Mouse (Mus musculus) liver, postnatal 0 days (tissue): ENCODE results near the gene Cysrt1. TPM values are rescaled to one million over a fixed set of nuclear protein-coding genes. Genes with fewer than 3 reads are reported as not detected.
A peak's percentile ranks its signal among the peaks of the same experiment; 100 is the strongest.
"Not testable (repeated sequence)": the region's sequence is repeated elsewhere in the genome, so short reads cannot be mapped to it uniquely, and the experiment has no call there.

Source experiments
- ATAC-seq: fragments of 200-750 bp; cut with Nextera tagmentation; 2 replicates; pipeline ENCODE4 v1.8.0; 2017; ENCODE audit warnings: mild to moderate bottlenecking, moderate library complexity
- DNase-seq: peaks from one replicate; pipeline ENCODE4 v3.0.0-alpha.2; 2016
- H3K27ac ChIP-seq: fragments of 300-500 bp; sonication (generic); 2 replicates; pipeline ENCODE4 v1.5.1; 2014; ENCODE audit warnings: antibody characterized with exemption, moderate library complexity, mild to moderate bottlenecking, low read depth
- H3K27me3 ChIP-seq: fragments of 300-500 bp; sonication (generic); 2 replicates; pipeline ENCODE4 v1.6.1; 2014; ENCODE audit warnings: low read length, control low read depth, mixed read lengths; ENCODE audit not compliant: insufficient read depth
- H3K36me3 ChIP-seq: fragments of 300-500 bp; sonication (generic); replicated peaks from 2 replicates; pipeline ENCODE4 v1.6.1; 2014; ENCODE audit warnings: mild to moderate bottlenecking, control low read depth, low read length, moderate library complexity, mixed read lengths; ENCODE audit not compliant: insufficient read depth
- H3K4me1 ChIP-seq: fragments of 300-500 bp; sonication (generic); 2 replicates; pipeline ENCODE4 v1.6.1; 2014; ENCODE audit warnings: antibody characterized with exemption, mild to moderate bottlenecking, control low read depth; ENCODE audit not compliant: insufficient read depth
- H3K4me2 ChIP-seq: fragments of 300-500 bp; sonication (generic); 2 replicates; pipeline ENCODE4 v1.6.1; 2014; ENCODE audit warnings: low read depth, mild to moderate bottlenecking, low read length, moderate library complexity, mixed read lengths
- H3K4me3 ChIP-seq: fragments of 300-500 bp; sonication (generic); 2 replicates; pipeline ENCODE4 v1.5.1; 2014; ENCODE audit warnings: low read depth, low read length
- H3K9ac ChIP-seq: fragments of 300-500 bp; sonication (generic); replicated peaks from 2 replicates; pipeline ENCODE4 v1.6.1; 2014; ENCODE audit warnings: mild to moderate bottlenecking, moderate library complexity
- H3K9me3 ChIP-seq: fragments of 300-500 bp; sonication (generic); 2 replicates; pipeline ENCODE4 v1.6.1; 2016; ENCODE audit warnings: mild to moderate bottlenecking, control low read depth, low read length, mixed read lengths
- CTCF ChIP-seq: sonication (generic); IDR thresholded peaks from 2 replicates; pipeline ENCODE4 v1.5.1; 2016; ENCODE audit warnings: antibody characterized with exemption, low read depth
- EP300 ChIP-seq: IDR thresholded peaks from 2 replicates; pipeline ENCODE4 v1.6.1; 2016; ENCODE audit warnings: antibody characterized with exemption, low read depth, mild to moderate bottlenecking
- WGBS: fragments of 180-500 bp; shearing (Covaris S2); extraction: QIAGEN DNeasy Blood & Tissue Kit; methylation state at CpG from one replicate; pipeline ENCODE4 v1.1.7; 2014; ENCODE audit not compliant: insufficient replicate concordance; 5-methylcytosine and 5-hydroxymethylcytosine counted together
- polyA plus RNA-seq: library from polyadenylated mRNA; unstranded; fragments of >200 nt; fragmentation: Nextera tagmentation; extraction: Ambion mirVana; gene quantifications from 2 replicates; pipeline ENCODE4 v1.2.1, GENCODE M21; 2015

Gene Cysrt1
- polyA plus RNA-seq, 1 experiment from 2014 or later = not detected

GRCm38 (mm10) chr2:25262291-25262767, 20.1 kb upstream of the Cysrt1 start, which contains the start of gene Tprn:
TSS of gene Tprn (plus strand) at chr2:25262618.
- no peaks in the 10 kb centered on the region for H3K36me3 ChIP-seq
- peak within 1 kb of the TSS; percentile 93 for H3K4me2 ChIP-seq
- WGBS = under 1% methylated on average over 39 of the region's 39 CpGs
- ATAC-seq = peak; percentile 93
- peak; percentile 96 for DNase-seq
- peak within 1 kb of the TSS; percentile 74 for H3K9ac ChIP-seq
- peaks cover 48% of the 10 kb centered on the region for H3K4me1 ChIP-seq
- H3K27me3 ChIP-seq = no peaks in the 10 kb centered on the region
- H3K27ac ChIP-seq = peak within 1 kb of the TSS; percentile 61
- peak within 1 kb of the TSS; percentile 86 for H3K4me3 ChIP-seq
- no peaks in the 10 kb centered on the region for H3K9me3 ChIP-seq
- TF ChIP-seq CTCF (no peak), EP300 (peak; percentile 49)

- H3K4me1 ChIP-seq = peaks cover 43% of the 10 kb centered on the region
- H3K36me3 ChIP-seq = no peaks in the 10 kb centered on the region
- 35% methylated on average over 11 of the region's 12 CpGs for WGBS
- no peak for TF ChIP-seq EP300
- no peak for TF ChIP-seq CTCF
- peak overlapping the region; percentile 70 for H3K9ac ChIP-seq
- peak overlapping the region; percentile 93 for H3K4me2 ChIP-seq
- no peaks in the 10 kb centered on the region for H3K9me3 ChIP-seq
- peak; percentile 10 for ATAC-seq
- peak overlapping the region; percentile 86 for H3K4me3 ChIP-seq
- peak overlapping the region; percentile 61 for H3K27ac ChIP-seq
- H3K27me3 ChIP-seq = no peaks in the 10 kb centered on the region
- DNase-seq = no peak
Observed at GRCm38 (mm10) chr2:25261870-25262269, 19.6 kb upstream of the Cysrt1 start.

GRCm38 (mm10) chr2:25258887-25259286, 16.6 kb upstream of the Cysrt1 start:
- ATAC-seq (no peak), DNase-seq (no peak)
- H3K9ac ChIP-seq = no peak overlapping the region
- H3K36me3 ChIP-seq = no peaks in the 10 kb centered on the region
- TF ChIP-seq EP300 (no peak), CTCF (peak; percentile 71)
- H3K4me1 ChIP-seq = peaks cover 27% of the 10 kb centered on the region
- no peaks in the 10 kb centered on the region for H3K9me3 ChIP-seq
- H3K27me3 ChIP-seq = no peaks in the 10 kb centered on the region
- no peak overlapping the region for H3K27ac ChIP-seq
- 49% methylated on average over 2 of the region's 2 CpGs for WGBS
- H3K4me3 ChIP-seq = no peak overlapping the region
- H3K4me2 ChIP-seq = no peak overlapping the region

GRCm38 (mm10) chr2:25257250-25257649, 15.0 kb upstream of the Cysrt1 start:
- DNase-seq, H3K27me3 ChIP-seq, H3K4me2 ChIP-seq, H3K4me3 ChIP-seq, H3K36me3 ChIP-seq, H3K9ac ChIP-seq, H3K27ac ChIP-seq, H3K9me3 ChIP-seq, ATAC-seq: not testable (repeated sequence)
- 80% methylated on average over 5 of the region's 5 CpGs for WGBS
- peaks cover 19% of the 10 kb centered on the region for H3K4me1 ChIP-seq

GRCm38 (mm10) chr2:25256443-25257109, 14.3 kb upstream of the Cysrt1 start:
- WGBS = 41% methylated on average over 10 of the region's 12 CpGs
- DNase-seq = peak; percentile 68
- peak; percentile 60 for TF ChIP-seq CTCF
- H3K9me3 ChIP-seq, H3K36me3 ChIP-seq, H3K27me3 ChIP-seq: not testable (repeated sequence)
- Histone ChIP-seq H3K4me2 (peak overlapping the region; percentile 88), H3K27ac (0 out of 2 replicates have a peak overlapping the region, but pooled peaks have one; percentile 89), H3K4me1 (peaks cover 14% of the 10 kb centered on the region), H3K4me3 (peak overlapping the region; percentile 88), H3K9ac (peak overlapping the region; percentile 88; the same call in 1 of the 2 replicates)
- 0 out of 2 replicates have a peak, but pooled peaks have one; percentile 16 for ATAC-seq

- Histone ChIP-seq H3K36me3 (peaks cover 13% of the 10 kb centered on the region), H3K27me3 (no peaks in the 10 kb centered on the region), H3K4me2 (peak within 1 kb of the TSS; percentile 88), H3K27ac (peak within 1 kb of the TSS; percentile 89), H3K9me3 (no peaks in the 10 kb centered on the region), H3K4me3 (peak within 1 kb of the TSS; percentile 88), H3K4me1 (peaks cover 14% of the 10 kb centered on the region), H3K9ac (peak within 1 kb of the TSS; percentile 88)
- DNase-seq (peak; percentile 96), ATAC-seq (peak; percentile 93)
- 3% methylated on average over 39 of the region's 39 CpGs for WGBS
- TF ChIP-seq CTCF = no peak
- TF ChIP-seq EP300 = 0 out of 2 replicates have a peak, but pooled peaks have one; percentile 37
Observed at GRCm38 (mm10) chr2:25255284-25255779, 13.1 kb upstream of the Cysrt1 start, which contains the start of gene Tmem203. TSS of gene Tmem203 (plus strand) at chr2:25255439.
